Mouse (Mus musculus) heart, postnatal 0 days (tissue): ENCODE results near the gene Klb.

Source experiments
- CTCF ChIP-seq: IDR thresholded peaks from 2 replicates; pipeline ENCODE4 v1.5.1; 2016; ENCODE audit warnings: antibody characterized with exemption, control low read depth, low read depth
- EP300 ChIP-seq: IDR thresholded peaks from 2 replicates; pipeline ENCODE4 v1.6.1; 2016; ENCODE audit warnings: antibody characterized with exemption, low read depth

DNA sequence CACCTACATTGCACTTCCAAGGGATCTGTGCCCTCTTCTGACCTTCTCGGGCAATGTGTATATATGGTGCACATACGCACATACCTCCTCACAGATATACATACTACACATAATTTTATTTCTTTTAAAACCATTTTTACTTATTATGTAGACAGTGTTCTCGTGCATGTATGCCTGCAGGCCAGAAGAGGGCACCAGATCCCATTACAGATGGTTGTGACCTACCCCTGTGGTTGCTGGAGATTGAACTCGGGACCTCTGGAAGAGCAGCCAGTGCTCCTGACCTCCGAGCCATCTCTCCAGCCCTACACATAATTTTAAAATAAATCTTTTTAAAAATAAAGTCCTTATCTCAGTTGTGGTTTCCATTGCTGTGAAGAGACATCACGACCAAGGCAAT, 9.7 kb upstream of the Klb start:
- TF ChIP-seq CTCF (peak; percentile 19; the same call in 1 of the 2 replicates), EP300 (no peak)
